Mouse (Mus musculus) myocyte (in vitro differentiated cells): Measurements from ENCODE around the gene Ubash3b.

Source experiments
- MYOG ChIP-seq, 3 experiments: IDR thresholded peaks; one replicate each; pipeline ENCODE4 v1.6.1; 2011; ENCODE audit warnings: control low read depth in 2 of 3, low read depth in 2 of 3, mild to moderate bottlenecking in 2 of 3; ENCODE audit not compliant: insufficient read length in 2 of 3, control insufficient read depth in 1 of 3, insufficient read depth in 1 of 3
- POLR2A ChIP-seq: IDR thresholded peaks from one replicate; pipeline ENCODE4 v1.6.1; 2011; ENCODE audit warnings: low read depth, mild to moderate bottlenecking, control low read depth, moderate library complexity; ENCODE audit not compliant: insufficient read length
- POLR2AphosphoS2 ChIP-seq: IDR thresholded peaks from one replicate; pipeline ENCODE4 v1.6.1; 2011; ENCODE audit warnings: low read depth, control low read depth; ENCODE audit not compliant: insufficient read length
- TCF12 ChIP-seq: IDR thresholded peaks from one replicate; pipeline ENCODE4 v1.6.1; 2011; ENCODE audit warnings: mild to moderate bottlenecking, control low read depth; ENCODE audit not compliant: poor library complexity, insufficient read depth, severe bottlenecking

- TF ChIP-seq MYOG (IDR thresholded peaks at IDR 0.05; ENCODE audit: control insufficient read depth in 1 of 3, insufficient read depth in 1 of 3, insufficient read length in 2 of 3, low read depth in 2 of 3) (no peak), POLR2A (no peak), TCF12 (no peak), POLR2AphosphoS2 (no peak)
These were observed 81.9 kb downstream of the Ubash3b start for GRCm38 (mm10) chr9:41079428-41080155.
